Mouse (Mus musculus): ENCODE data around the gene Rhot1. TPM values are rescaled to one million over a fixed set of nuclear protein-coding genes. Genes with fewer than 3 reads are reported as not detected.

Gene Rhot1
- total and polyA plus RNA-seq, 2 experiments, result 8.9 to 37.1 TPM

DNA sequence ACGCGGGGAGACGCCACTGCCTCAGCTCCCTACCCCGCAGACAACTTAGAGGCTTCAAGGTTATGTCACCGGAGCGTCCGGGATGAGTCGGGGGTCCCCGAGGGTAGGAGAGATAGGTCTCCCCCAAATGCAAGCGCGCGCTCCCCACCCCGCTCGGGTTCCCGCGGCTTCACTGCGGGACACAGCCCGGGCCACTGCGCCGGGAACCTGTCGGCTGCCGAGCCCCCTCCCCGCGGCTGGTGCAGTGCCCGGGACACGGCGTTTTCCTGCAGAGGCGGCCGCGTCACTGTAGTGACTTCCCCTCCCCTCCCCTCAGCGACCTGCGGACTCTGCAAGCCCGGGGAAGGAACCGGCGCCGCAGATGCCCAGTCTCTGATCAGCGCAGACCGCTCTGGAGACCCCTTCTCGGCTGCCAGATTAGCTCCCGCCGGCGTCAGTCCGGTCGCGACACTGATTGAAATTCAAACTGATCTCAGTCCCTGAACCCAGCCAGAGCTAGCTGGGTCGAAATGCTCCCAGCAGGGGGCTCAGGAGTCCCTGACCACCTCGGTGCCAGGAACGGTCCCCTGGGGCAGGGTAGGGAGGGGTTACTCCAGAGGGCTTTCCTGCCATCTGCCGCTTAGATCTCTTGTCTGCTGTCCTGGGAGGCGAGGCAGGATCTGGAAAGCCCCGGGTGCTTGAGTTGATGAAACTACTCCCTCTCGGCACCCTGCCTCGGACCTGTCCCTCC, 92.7 kb downstream of the Rhot1 start:
- peak overlapping the region; percentile 69 for H3K9ac ChIP-seq (ENCODE audit: low read depth, low read length)
- no peaks in the 10 kb centered on the region for H3K79me2 ChIP-seq (ENCODE audit: control insufficient read depth, insufficient read depth, low read length)
- H3K4me1 ChIP-seq (ENCODE audit: control insufficient read depth, insufficient read depth, low read length), result peaks cover 11% of the 10 kb centered on the region
- peaks cover 18% of the 10 kb centered on the region for H3K27me3 ChIP-seq (ENCODE audit: control insufficient read depth, insufficient read depth, low read length)
- WGBS, result 1% methylated on average over 51 of the region's 53 CpGs
- no peak for TF ChIP-seq POLR2A (IDR thresholded peaks at IDR 0.05; ENCODE audit: extremely low read depth, insufficient read depth, low read length)
- 0 out of 2 replicates have a peak, but pooled peaks have one; percentile 9 for TF ChIP-seq CTCF (IDR thresholded peaks at IDR 0.05; ENCODE audit: low read depth, low read length)
- peak overlapping the region; percentile 62 for H3K4me3 ChIP-seq (ENCODE audit: insufficient read depth, low read depth, low read length)
- no peak overlapping the region for H3K27ac ChIP-seq (replicated peaks; ENCODE audit: insufficient read depth, low read depth, low read length)
- H3K36me3 ChIP-seq (ENCODE audit: control insufficient read depth, insufficient read depth, low read length), result no peaks in the 10 kb centered on the region
- DNase-seq (ENCODE audit: extremely low read depth, low read depth, low spot score), result no peak

DNA sequence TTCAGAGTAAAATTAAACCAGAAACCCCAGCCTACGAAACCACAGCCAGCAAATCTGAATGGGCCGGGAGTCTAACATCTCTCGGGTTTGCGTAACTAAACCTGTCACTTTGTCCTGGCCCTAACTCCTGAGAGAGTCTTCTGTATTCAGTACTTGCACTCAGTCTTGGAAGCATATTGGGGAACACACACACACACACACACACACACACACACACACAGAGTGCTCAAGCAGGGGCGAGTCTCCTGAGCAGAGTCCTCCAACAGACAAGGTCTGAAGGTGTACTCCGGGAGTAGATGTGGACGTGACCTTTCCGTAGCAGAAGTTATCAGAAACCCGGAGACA, 93.2 kb downstream of the Rhot1 start:
- Histone ChIP-seq H3K4me1 (ENCODE audit: control insufficient read depth, insufficient read depth, low read length) (peaks cover 11% of the 10 kb centered on the region), H3K9ac (ENCODE audit: low read depth, low read length) (no peak overlapping the region), H3K36me3 (ENCODE audit: control insufficient read depth, insufficient read depth, low read length) (no peaks in the 10 kb centered on the region), H3K27me3 (ENCODE audit: control insufficient read depth, insufficient read depth, low read length) (peaks cover 18% of the 10 kb centered on the region), H3K27ac (replicated peaks; ENCODE audit: insufficient read depth, low read depth, low read length) (no peak overlapping the region), H3K79me2 (ENCODE audit: control insufficient read depth, insufficient read depth, low read length) (no peaks in the 10 kb centered on the region), H3K4me3 (ENCODE audit: insufficient read depth, low read depth, low read length) (no peak overlapping the region; the same call in 1 of the 2 replicates)
- 2% methylated on average over 9 of the region's 9 CpGs for WGBS
- DNase-seq (ENCODE audit: extremely low read depth, low read depth, low spot score), result peak; percentile 14
- TF ChIP-seq CTCF (IDR thresholded peaks at IDR 0.05; ENCODE audit: low read depth, low read length), result no peak
- no peak for TF ChIP-seq POLR2A (IDR thresholded peaks at IDR 0.05; ENCODE audit: extremely low read depth, insufficient read depth, low read length)

GRCm38 (mm10) chr11:80302536-80302935, 93.7 kb downstream of the Rhot1 start:
- peaks cover 18% of the 10 kb centered on the region for H3K27me3 ChIP-seq (ENCODE audit: control insufficient read depth, insufficient read depth, low read length)
- H3K4me1 ChIP-seq (ENCODE audit: control insufficient read depth, insufficient read depth, low read length), result peaks cover 11% of the 10 kb centered on the region
- no peak overlapping the region for H3K9ac ChIP-seq (ENCODE audit: low read depth, low read length)
- H3K27ac ChIP-seq (replicated peaks; ENCODE audit: insufficient read depth, low read depth, low read length), result no peak overlapping the region
- TF ChIP-seq CTCF (IDR thresholded peaks at IDR 0.05; ENCODE audit: low read depth, low read length), result no peak
- no peak for TF ChIP-seq POLR2A (IDR thresholded peaks at IDR 0.05; ENCODE audit: extremely low read depth, insufficient read depth, low read length)
- H3K4me3 ChIP-seq (ENCODE audit: insufficient read depth, low read depth, low read length), result no peak overlapping the region
- DNase-seq (ENCODE audit: extremely low read depth, low read depth, low spot score), result peak; percentile 15
- 4% methylated on average over 11 of the region's 11 CpGs for WGBS
- H3K79me2 ChIP-seq (ENCODE audit: control insufficient read depth, insufficient read depth, low read length), result no peaks in the 10 kb centered on the region
- no peaks in the 10 kb centered on the region for H3K36me3 ChIP-seq (ENCODE audit: control insufficient read depth, insufficient read depth, low read length)

DNA sequence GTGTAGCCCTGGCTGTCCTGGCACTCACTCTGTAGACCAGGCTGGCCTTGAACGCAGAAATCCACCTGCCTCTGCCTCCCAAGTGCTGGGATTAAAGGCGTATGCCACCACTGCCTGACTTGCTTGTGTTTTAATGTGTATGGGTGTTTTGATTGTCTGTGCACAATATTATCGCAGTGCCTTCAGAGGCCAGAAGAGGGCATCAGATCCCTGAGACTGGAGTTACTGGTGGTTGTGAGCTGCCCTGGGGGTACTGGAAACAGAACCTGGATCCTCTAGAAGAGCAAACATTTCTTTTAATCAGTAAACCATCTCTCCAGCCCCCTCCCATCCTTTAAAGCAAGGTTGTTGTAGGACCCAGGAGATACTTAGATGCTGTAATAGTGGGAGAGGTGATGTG, 94.9 kb downstream of the Rhot1 start:
- no peaks in the 10 kb centered on the region for H3K79me2 ChIP-seq (ENCODE audit: control insufficient read depth, insufficient read depth, low read length)
- H3K27ac ChIP-seq (replicated peaks; ENCODE audit: insufficient read depth, low read depth, low read length), result no peak overlapping the region
- H3K4me1 ChIP-seq (ENCODE audit: control insufficient read depth, insufficient read depth, low read length), result peaks cover 11% of the 10 kb centered on the region
- DNase-seq (ENCODE audit: extremely low read depth, low read depth, low spot score), result no peak
- TF ChIP-seq CTCF (IDR thresholded peaks at IDR 0.05; ENCODE audit: low read depth, low read length) (0 out of 2 replicates have a peak, but pooled peaks have one; percentile 6), POLR2A (IDR thresholded peaks at IDR 0.05; ENCODE audit: extremely low read depth, insufficient read depth, low read length) (no peak)
- peaks cover 18% of the 10 kb centered on the region for H3K27me3 ChIP-seq (ENCODE audit: control insufficient read depth, insufficient read depth, low read length)
- no peak overlapping the region for H3K9ac ChIP-seq (ENCODE audit: low read depth, low read length)
- no peaks in the 10 kb centered on the region for H3K36me3 ChIP-seq (ENCODE audit: control insufficient read depth, insufficient read depth, low read length)
- H3K4me3 ChIP-seq (ENCODE audit: insufficient read depth, low read depth, low read length), result no peak overlapping the region
- WGBS, result 77% methylated on average over 3 of the region's 3 CpGs

DNA sequence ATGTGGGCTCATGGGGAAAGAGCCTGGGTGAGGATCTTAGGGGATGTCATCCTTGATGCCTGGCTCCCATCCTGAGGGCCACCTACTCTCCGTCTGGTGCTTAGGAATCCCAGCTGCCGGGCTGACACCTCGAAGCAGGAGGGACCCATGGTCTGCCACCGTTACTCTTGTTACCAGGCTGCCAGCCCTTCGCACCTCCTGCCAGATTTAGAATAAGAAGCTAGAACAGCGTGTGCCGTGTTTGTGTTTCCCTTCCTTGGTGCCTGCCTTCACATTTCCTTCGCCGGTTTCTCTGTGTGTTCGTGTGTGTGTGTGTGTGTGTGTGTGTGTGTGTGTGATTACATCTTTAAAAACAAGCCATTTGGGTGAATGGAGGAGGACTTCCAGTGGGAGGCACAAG, 96.0 kb downstream of the Rhot1 start:
- TF ChIP-seq POLR2A (IDR thresholded peaks at IDR 0.05; ENCODE audit: extremely low read depth, insufficient read depth, low read length) (no peak), CTCF (IDR thresholded peaks at IDR 0.05; ENCODE audit: low read depth, low read length) (no peak)
- no peaks in the 10 kb centered on the region for H3K36me3 ChIP-seq (ENCODE audit: control insufficient read depth, insufficient read depth, low read length)
- H3K79me2 ChIP-seq (ENCODE audit: control insufficient read depth, insufficient read depth, low read length), result no peaks in the 10 kb centered on the region
- H3K9ac ChIP-seq (ENCODE audit: low read depth, low read length), result no peak overlapping the region
- no peak for DNase-seq (ENCODE audit: extremely low read depth, low read depth, low spot score)
- peaks cover 18% of the 10 kb centered on the region for H3K27me3 ChIP-seq (ENCODE audit: control insufficient read depth, insufficient read depth, low read length)
- H3K4me1 ChIP-seq (ENCODE audit: control insufficient read depth, insufficient read depth, low read length), result peaks cover 11% of the 10 kb centered on the region
- no peak overlapping the region for H3K27ac ChIP-seq (replicated peaks; ENCODE audit: insufficient read depth, low read depth, low read length)
- WGBS, result 80% methylated on average over 10 of the region's 10 CpGs
- no peak overlapping the region for H3K4me3 ChIP-seq (ENCODE audit: insufficient read depth, low read depth, low read length)

DNA sequence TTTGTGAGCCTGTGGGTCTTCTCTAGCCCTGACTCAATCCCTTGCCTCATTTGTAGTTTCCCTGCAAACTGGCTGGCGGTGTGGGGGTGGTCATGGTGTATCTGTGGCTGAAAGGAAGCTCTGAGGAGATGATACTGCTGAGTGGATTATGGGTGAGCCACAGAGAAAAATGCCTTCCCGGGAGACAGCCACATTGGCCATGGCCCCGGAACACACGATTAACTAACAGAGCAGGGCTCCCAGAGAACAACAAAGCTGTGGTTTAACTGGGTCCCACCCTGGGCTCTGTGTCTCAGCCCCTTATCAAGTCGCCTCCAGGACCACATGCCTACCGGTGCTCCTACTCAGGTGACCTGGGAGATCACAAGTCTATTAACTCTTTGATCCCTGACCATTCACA, 99.7 kb downstream of the Rhot1 start:
- TF ChIP-seq CTCF (IDR thresholded peaks at IDR 0.05; ENCODE audit: low read depth, low read length) (no peak), POLR2A (IDR thresholded peaks at IDR 0.05; ENCODE audit: extremely low read depth, insufficient read depth, low read length) (no peak)
- Histone ChIP-seq H3K4me1 (ENCODE audit: control insufficient read depth, insufficient read depth, low read length) (no peaks in the 10 kb centered on the region), H3K27me3 (ENCODE audit: control insufficient read depth, insufficient read depth, low read length) (no peaks in the 10 kb centered on the region), H3K9ac (ENCODE audit: low read depth, low read length) (no peak overlapping the region), H3K79me2 (ENCODE audit: control insufficient read depth, insufficient read depth, low read length) (no peaks in the 10 kb centered on the region), H3K36me3 (ENCODE audit: control insufficient read depth, insufficient read depth, low read length) (no peaks in the 10 kb centered on the region), H3K27ac (replicated peaks; ENCODE audit: insufficient read depth, low read depth, low read length) (no peak overlapping the region), H3K4me3 (ENCODE audit: insufficient read depth, low read depth, low read length) (no peak overlapping the region)
- no peak for DNase-seq (ENCODE audit: extremely low read depth, low read depth, low spot score)
- whole genome bisulfite sequencing, result 55% methylated on average over 6 of the region's 6 CpGs
